Mouse (Mus musculus): ENCODE measurements around the gene Ncoa3.
A peak's percentile ranks its signal among the peaks of the same experiment; 100 is the strongest.

DNA sequence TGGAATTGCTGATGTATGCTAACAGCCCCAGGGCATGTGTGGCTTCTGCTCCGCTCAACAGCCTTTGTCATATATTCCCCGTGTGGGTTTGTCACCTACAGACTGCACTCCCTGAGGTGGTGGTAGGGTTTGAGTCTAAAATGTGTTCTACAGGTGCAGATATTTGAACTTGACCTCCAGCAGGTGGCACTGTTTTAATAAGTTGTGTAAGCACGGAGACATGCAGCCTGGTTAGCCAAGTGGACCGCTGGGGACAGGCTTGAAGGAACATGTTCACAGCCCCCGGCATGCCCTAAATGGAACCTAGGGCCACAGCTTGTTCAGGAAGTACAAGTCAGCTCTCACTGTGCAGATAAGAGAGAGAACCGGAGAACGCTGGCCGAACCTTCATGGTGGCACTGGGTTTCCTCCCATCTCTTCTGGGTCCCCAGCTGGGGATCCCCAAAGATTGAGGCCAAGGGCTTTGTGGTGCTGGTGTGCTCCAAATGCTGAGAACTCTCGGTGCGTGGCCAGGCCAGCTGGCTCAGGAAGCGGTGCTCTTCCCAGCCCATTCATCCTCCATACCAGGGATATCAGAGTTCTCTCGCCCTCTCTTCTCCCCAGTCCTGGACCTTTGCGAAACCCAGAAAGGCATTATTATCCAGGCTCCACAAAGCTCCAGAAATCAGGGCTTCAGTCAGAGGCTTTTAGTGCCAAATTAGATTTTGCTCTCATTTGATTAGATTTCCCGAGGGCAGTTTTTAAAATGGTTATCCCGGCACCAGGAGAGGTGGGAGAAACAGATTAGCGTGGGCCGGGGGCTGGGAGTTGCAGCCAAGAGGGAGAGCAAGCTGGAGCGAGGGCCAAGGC is 105.2 kb downstream of the Ncoa3 start:
- TF ChIP-seq MAX (IDR thresholded peaks at IDR 0.05) = no peak
- peak; percentile 24 for TF ChIP-seq CTCF (IDR thresholded peaks at IDR 0.05; ENCODE audit: control insufficient read depth, insufficient read depth, insufficient read length)
- TF ChIP-seq FOSL1 (IDR thresholded peaks at IDR 0.05; ENCODE audit: insufficient read depth, low read length, poor library complexity, severe bottlenecking) = no peak
- no peak for TF ChIP-seq MYOG (IDR thresholded peaks at IDR 0.05; ENCODE audit: control insufficient read depth, extremely low read depth, insufficient read length)
- TF ChIP-seq USF1 (IDR thresholded peaks at IDR 0.05; ENCODE audit: low read depth) = no peak
- no peak for TF ChIP-seq CEBPB (IDR thresholded peaks at IDR 0.05; ENCODE audit: low read depth)
- no peak for TF ChIP-seq MYOD1 (IDR thresholded peaks at IDR 0.05; ENCODE audit: control insufficient read depth, insufficient read length, low read depth)

All from C2C12 (cell line).